Mouse (Mus musculus): Measurements from ENCODE around the gene Dnm2. TPM values are rescaled to one million over a fixed set of nuclear protein-coding genes. Genes with fewer than 3 reads are reported as not detected.

Dnm2 gene
- polyA plus RNA-seq, 1 experiment from 2014 or later = 75.3 TPM

Small RNA genes lying within 50 kb of the gene (microRNA-seq; reads per million reads assigned to microRNA genes)
- 33.0 reads per million, percentile 40 among the genes with 10 or more reads in this experiment for gene Mir199a-1

Other genes with a start within 250 kb of the Dnm2 start
- gene Keap1, start 185.5 kb upstream of the Dnm2 start, polyA plus RNA-seq (2016; fragmentation: Nextera tagmentation; extraction: Ambion mirVana) = 61.3 and 68.7 TPM in 2 replicates
- 0.42 and 0.64 TPM in 2 replicates for gene S1pr5, start 176.5 kb upstream of the Dnm2 start, polyA plus RNA-seq (2016; fragmentation: Nextera tagmentation; extraction: Ambion mirVana)
- gene Atg4d, start 159.6 kb upstream of the Dnm2 start, polyA plus RNA-seq (2016; fragmentation: Nextera tagmentation; extraction: Ambion mirVana) = 33.6 and 33.9 TPM in 2 replicates
- gene Kri1, start 136.9 kb upstream of the Dnm2 start, polyA plus RNA-seq (2016; fragmentation: Nextera tagmentation; extraction: Ambion mirVana) = 16.8 and 17.9 TPM in 2 replicates
- 51.7 and 52.5 TPM in 2 replicates for gene Cdkn2d, start 133.5 kb upstream of the Dnm2 start, polyA plus RNA-seq (2016; fragmentation: Nextera tagmentation; extraction: Ambion mirVana)
- 15.8 and 18.2 TPM in 2 replicates for gene Ap1m2, start 112.6 kb upstream of the Dnm2 start, polyA plus RNA-seq (2016; fragmentation: Nextera tagmentation; extraction: Ambion mirVana)
- 117 and 118 TPM in 2 replicates for gene Slc44a2, start 104.2 kb upstream of the Dnm2 start, polyA plus RNA-seq (2016; fragmentation: Nextera tagmentation; extraction: Ambion mirVana)
- 277 and 284 TPM in 2 replicates for gene Ilf3, start 57.0 kb upstream of the Dnm2 start, polyA plus RNA-seq (2016; fragmentation: Nextera tagmentation; extraction: Ambion mirVana)
- 48.7 and 50.2 TPM in 2 replicates for gene Qtrt1, start 13.1 kb upstream of the Dnm2 start, polyA plus RNA-seq (2016; fragmentation: Nextera tagmentation; extraction: Ambion mirVana)
- gene Tmed1, start 85.3 kb downstream of the Dnm2 start, polyA plus RNA-seq (2016; fragmentation: Nextera tagmentation; extraction: Ambion mirVana) = 113 and 115 TPM in 2 replicates
- 3.9 and 5.7 TPM in 2 replicates for gene AB124611, start 101.3 kb downstream of the Dnm2 start, polyA plus RNA-seq (2016; fragmentation: Nextera tagmentation; extraction: Ambion mirVana)
- gene Carm1, start 122.0 kb downstream of the Dnm2 start, polyA plus RNA-seq (2016; fragmentation: Nextera tagmentation; extraction: Ambion mirVana) = 79.5 and 86.8 TPM in 2 replicates
- 40.6 and 41.8 TPM in 2 replicates for gene Timm29, start 167.8 kb downstream of the Dnm2 start, polyA plus RNA-seq (2016; fragmentation: Nextera tagmentation; extraction: Ambion mirVana)
- 19.1 and 22.6 TPM in 2 replicates for gene Yipf2, start 167.9 kb downstream of the Dnm2 start, polyA plus RNA-seq (2016; fragmentation: Nextera tagmentation; extraction: Ambion mirVana)
- gene Smarca4, start 191.3 kb downstream of the Dnm2 start, polyA plus RNA-seq (2016; fragmentation: Nextera tagmentation; extraction: Ambion mirVana) = 126 and 130 TPM in 2 replicates

Measured in embryonic facial prominence, embryonic 12.5 days (tissue).